Mouse (Mus musculus): Measurements from ENCODE around the gene Notch1. TPM values are rescaled to one million over a fixed set of nuclear protein-coding genes. Genes with fewer than 3 reads are reported as not detected.
A peak's percentile ranks its signal among the peaks of the same experiment; 100 is the strongest.

Notch1 gene
- 0.39 TPM in 1 of 2 replicates, not detected in the other for total RNA-seq (2012; rRNA removed)
- under 1 TPM in 1 of 2 experiments, not detected in 1; 0.06 TPM for polyA plus RNA-seq (2012; ENCODE audit: insufficient read depth in 1 of 2, insufficient read length in 2 of 2, low read depth in 1 of 2, low replicate concordance in 2 of 2, missing spikeins in 1 of 2)

DNA sequence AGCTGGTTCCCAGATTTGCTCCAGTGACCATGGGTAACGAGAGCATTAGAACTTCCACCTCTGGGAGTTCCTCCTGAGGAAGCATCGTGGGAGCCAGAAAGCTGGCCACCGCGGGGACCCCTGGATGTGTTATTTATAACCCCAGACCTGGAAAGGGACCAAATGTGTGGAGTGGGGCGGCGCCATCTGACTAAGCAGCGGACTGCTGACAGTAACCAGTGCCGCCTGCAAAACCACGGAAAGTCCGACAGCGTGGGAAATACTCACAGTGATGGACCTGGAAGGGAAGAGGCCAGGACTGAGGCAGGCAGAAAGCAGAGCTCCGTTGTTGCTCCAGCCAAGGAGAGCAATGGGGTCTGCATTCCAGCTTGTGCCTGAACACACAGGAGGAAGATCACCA is at the start of gene Notch1:
Gene Notch1 (minus strand): TSS at position 389 of the 400 bp plus-strand sequence.
- Histone ChIP-seq H3K9me3 (replicated peaks; ENCODE audit: insufficient read depth, low read length) (no peaks in the 10 kb centered on the region), H3K27me3 (ENCODE audit: control insufficient read depth in 1 of 2, insufficient read depth in 2 of 2, low read length in 2 of 2) (peaks cover 1 to 11% of the 10 kb centered on the region in 2 experiments), H3K27ac (ENCODE audit: control insufficient read depth, low read depth, low read length) (no peak within 1 kb of the TSS), H3K4me3 (ENCODE audit: control insufficient read depth in 1 of 2, insufficient read depth in 1 of 2, low read depth in 2 of 2, low read length in 2 of 2) (no peak within 1 kb of the TSS), H3K36me3 (ENCODE audit: control insufficient read depth in 1 of 2, insufficient read depth in 2 of 2, low read length in 2 of 2) (no peaks in the 10 kb centered on the region), H3K4me1 (ENCODE audit: control insufficient read depth in 1 of 2, insufficient read depth in 2 of 2, low read length in 2 of 2) (no peaks in the 10 kb centered on the region), H3K9ac (ENCODE audit: control insufficient read depth, low read depth, low read length, poor library complexity, severe bottlenecking) (no peak within 1 kb of the TSS), H3K79me2 (ENCODE audit: control insufficient read depth, insufficient read depth, low read length, poor library complexity) (no peaks in the 10 kb centered on the region)
- no peak for TF ChIP-seq ZMIZ1 (IDR thresholded peaks at IDR 0.05; ENCODE audit: low read depth, low read length)
- no peak for TF ChIP-seq MYB (IDR thresholded peaks at IDR 0.05; ENCODE audit: low read depth, low read length)
- TF ChIP-seq E2F4 (IDR thresholded peaks at IDR 0.05; ENCODE audit: borderline replicate concordance, low read depth, low read length): no peak
- no peak for TF ChIP-seq RCOR1 (IDR thresholded peaks at IDR 0.05; ENCODE audit: low read depth, low read length)
- no peak for TF ChIP-seq TBP (IDR thresholded peaks at IDR 0.05; ENCODE audit: low read depth, low read length)
- no peak for TF ChIP-seq NELFE (IDR thresholded peaks at IDR 0.05; ENCODE audit: low read depth, low read length)
- no peak for TF ChIP-seq USF1 (IDR thresholded peaks at IDR 0.05; ENCODE audit: low read depth, low read length)
- no peak for TF ChIP-seq BHLHE40 (IDR thresholded peaks at IDR 0.05; ENCODE audit: borderline replicate concordance, low read depth, low read length)
- TF ChIP-seq MAX (IDR thresholded peaks at IDR 0.05; ENCODE audit: low read length): no peak
- TF ChIP-seq JUND (IDR thresholded peaks at IDR 0.05; ENCODE audit: low read depth, low read length): no peak
- no peak for TF ChIP-seq ZKSCAN1 (IDR thresholded peaks at IDR 0.05; ENCODE audit: low read depth, low read length)
- no peak for TF ChIP-seq CHD2 (IDR thresholded peaks at IDR 0.05; ENCODE audit: low read length)
- TF ChIP-seq ZNF384 (IDR thresholded peaks at IDR 0.05; ENCODE audit: low read depth, low read length): no peak
- TF ChIP-seq NRF1 (IDR thresholded peaks at IDR 0.05; ENCODE audit: insufficient read depth, low read depth, low read length, poor library complexity, severe bottlenecking): no peak
- no peak for TF ChIP-seq GABPA (IDR thresholded peaks at IDR 0.05; ENCODE audit: low read depth, low read length)
- no peak for TF ChIP-seq GATA1 (IDR thresholded peaks at IDR 0.05; ENCODE audit: low read depth, low read length)
- TF ChIP-seq SMC3 (IDR thresholded peaks at IDR 0.05; ENCODE audit: low read depth, low read length): no peak
- DNase-seq (ENCODE audit: low read depth, low spot score): no peak

DNA sequence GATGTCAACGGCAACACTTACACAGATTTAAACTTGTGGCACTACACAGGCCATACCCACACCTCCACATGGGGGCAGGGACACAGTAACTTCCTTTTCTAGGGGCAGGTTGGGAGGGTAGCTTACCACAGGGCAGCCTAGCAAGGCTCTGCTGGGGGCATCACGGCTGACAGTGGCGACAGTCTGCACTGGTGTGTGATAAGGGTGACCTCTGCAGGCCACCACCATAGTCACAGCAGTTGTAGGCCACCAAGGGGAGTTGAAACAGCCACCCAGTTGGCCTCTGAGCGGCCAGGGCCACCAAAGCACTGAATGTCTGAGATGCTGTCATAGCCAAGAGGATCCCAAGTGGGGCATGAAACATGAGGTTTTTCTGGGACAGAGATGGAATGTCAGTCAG is 49.8 kb upstream of the Notch1 start:
- Histone ChIP-seq H3K4me1 (ENCODE audit: control insufficient read depth in 1 of 2, insufficient read depth in 2 of 2, low read length in 2 of 2) (peaks cover 0 to 2% of the 10 kb centered on the region in 2 experiments; a peak in 3 of 4 replicates), H3K4me3 (ENCODE audit: control insufficient read depth in 1 of 2, insufficient read depth in 1 of 2, low read depth in 2 of 2, low read length in 2 of 2) (no peak overlapping the region)
- peak; percentile 45 for DNase-seq (ENCODE audit: low read depth, low spot score)

More for the DNA sequence above, 49.8 kb upstream of the Notch1 start:
- H3K27me3 ChIP-seq (ENCODE audit: control insufficient read depth in 1 of 2, insufficient read depth in 2 of 2, low read length in 2 of 2): peaks cover 0 to 4% of the 10 kb centered on the region in 2 experiments; a peak in 3 of 4 replicates
- H3K36me3 ChIP-seq (ENCODE audit: control insufficient read depth in 1 of 2, insufficient read depth in 2 of 2, low read length in 2 of 2): no peaks in the 10 kb centered on the region; a peak in 1 of 4 replicates
- H3K9me3 ChIP-seq (replicated peaks; ENCODE audit: insufficient read depth, low read length): no peaks in the 10 kb centered on the region
- no peak overlapping the region for H3K9ac ChIP-seq (ENCODE audit: control insufficient read depth, low read depth, low read length, poor library complexity, severe bottlenecking)
- H3K27ac ChIP-seq (ENCODE audit: control insufficient read depth, low read depth, low read length): no peak overlapping the region
- TF ChIP-seq SMC3 (IDR thresholded peaks at IDR 0.05; ENCODE audit: low read depth, low read length) (peak; percentile 49), MAFK (IDR thresholded peaks at IDR 0.05; ENCODE audit: borderline replicate concordance, low read depth, low read length) (no peak), MYC (IDR thresholded peaks at IDR 0.05; ENCODE audit: low read depth, low read length) (no peak), USF2 (IDR thresholded peaks at IDR 0.05; ENCODE audit: borderline replicate concordance in 1 of 2, insufficient read depth in 1 of 2, low read depth in 1 of 2, low read length in 2 of 2) (no peak), ZC3H11A (IDR thresholded peaks at IDR 0.05; ENCODE audit: low read depth, low read length) (peak; percentile 46; the same call in 1 of the 2 replicates), KAT2A (conservative IDR thresholded peaks at IDR 0.05; ENCODE audit: low read depth, low read length) (no peak), MEF2A (IDR thresholded peaks at IDR 0.05; ENCODE audit: extremely low read depth, insufficient replicate concordance, low read depth, low read length, poor library complexity, severe bottlenecking) (no peak), POLR2AphosphoS5 (IDR thresholded peaks at IDR 0.05; ENCODE audit: borderline replicate concordance, low read depth, low read length) (no peak), RAD21 (IDR thresholded peaks at IDR 0.05; ENCODE audit: low read depth, low read length) (peak; percentile 66), TAL1 (IDR thresholded peaks at IDR 0.05; ENCODE audit: low read length) (no peak), CTCF (IDR thresholded peaks at IDR 0.05 in 2 of 3, conservative IDR thresholded peaks at IDR 0.05 in 1 of 3; ENCODE audit: control insufficient read depth in 1 of 3, insufficient read depth in 1 of 3, low read depth in 2 of 3, low read length in 3 of 3, poor library complexity in 1 of 3, severe bottlenecking in 1 of 3) (peak; percentile 35 to 67 (median 56); a peak in 5 of 6 replicates), BHLHE40 (IDR thresholded peaks at IDR 0.05; ENCODE audit: borderline replicate concordance, low read depth, low read length) (no peak), NRF1 (IDR thresholded peaks at IDR 0.05; ENCODE audit: insufficient read depth, low read depth, low read length, poor library complexity, severe bottlenecking) (no peak)
- H3K79me2 ChIP-seq (ENCODE audit: control insufficient read depth, insufficient read depth, low read length, poor library complexity): no peaks in the 10 kb centered on the region

Measured in MEL (cell line).